ENCODE assay signal across 8 mouse cellular contexts in the genomic region with DNA sequence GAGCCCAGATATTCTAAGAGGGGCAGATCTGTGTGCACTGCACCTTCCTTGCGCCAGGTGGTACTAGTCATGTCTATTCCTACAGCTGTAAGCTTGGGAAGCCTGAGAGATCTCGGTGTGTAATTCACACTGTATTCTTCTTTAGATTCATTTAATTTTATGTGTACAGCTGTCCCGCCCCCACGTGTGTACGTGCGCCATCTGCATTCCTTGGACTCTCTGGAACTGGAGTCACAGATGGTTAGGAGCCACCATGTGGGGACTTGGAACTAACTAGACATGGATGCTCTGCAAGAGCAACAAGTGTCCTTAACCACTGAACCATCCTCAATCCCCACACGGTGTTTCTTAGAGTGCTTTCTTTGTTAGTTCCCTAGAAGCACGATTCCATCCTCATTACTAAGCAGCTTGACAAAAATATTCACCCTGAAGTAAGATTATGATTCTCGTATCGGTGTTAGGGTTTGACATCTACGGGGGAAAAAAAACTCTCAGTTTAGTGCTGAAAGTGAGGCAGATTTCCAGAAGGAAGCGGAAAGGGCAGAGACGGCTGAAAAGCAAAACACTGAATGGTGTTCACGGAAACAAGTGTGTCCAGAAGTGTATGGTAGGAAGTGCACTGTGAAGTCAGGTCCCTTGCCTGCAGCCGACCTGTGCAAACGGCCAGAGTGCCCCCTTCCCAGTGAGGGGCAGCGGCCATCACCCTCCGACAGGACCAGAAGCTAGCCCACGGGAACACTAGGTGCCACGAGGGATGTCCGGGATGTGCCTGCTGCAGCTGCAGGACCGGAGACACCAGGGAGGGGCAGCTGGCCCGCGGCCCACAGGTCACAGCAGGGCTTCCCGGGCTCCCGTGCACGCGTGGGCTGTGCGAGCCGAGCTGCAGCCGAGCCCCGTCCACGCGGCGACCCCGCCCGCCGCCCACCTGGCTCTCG. TPM values are rescaled to one million over a fixed set of nuclear protein-coding genes. Genes with fewer than 3 reads are reported as not detected.
DNase-seq lines count a peak whose midpoint lies in the region; ATAC-seq lines count a peak whose summit lies in the region.

No protein-coding gene starts in this region.

- H3K9ac ChIP-seq in kidney, embryonic 15.5 days, result peak overlapping the region; percentile 81
- H3K9ac ChIP-seq in midbrain, embryonic 12.5 days (replicated peaks), result peak overlapping the region; percentile 85

- H3K9me3 ChIP-seq in kidney, embryonic 15.5 days (replicated peaks), result no peaks in the 10 kb centered on the region
- no peaks in the 10 kb centered on the region for H3K9me3 ChIP-seq in midbrain, embryonic 12.5 days

- peak; percentile 71 for ATAC-seq in kidney, embryonic 15.5 days (replicated peaks; ENCODE audit: low FRiP score)
- peak; percentile 74 for ATAC-seq in frontal cortex, adult (ENCODE audit: low TSS enrichment)
- peak; percentile 33 for ATAC-seq in inflammation-experienced regulatory T-cells, adult 6 months
- no peak; the same call in 1 of the 2 replicates for ATAC-seq in midbrain, embryonic 12.5 days (ENCODE audit: low FRiP score, low read depth)

- 0 out of 2 replicates have a peak, but pooled peaks cover 7% of the 10 kb centered on the region for H3K27me3 ChIP-seq in kidney, embryonic 15.5 days
- no peaks in the 10 kb centered on the region for H3K27me3 ChIP-seq in midbrain, embryonic 12.5 days

- DNase-seq in kidney, adult 11 months, result no peak
- peak; percentile 65 for DNase-seq in cerebellum, adult 11 months
- DNase-seq in left cerebral cortex, postnatal 4 days, result peak; percentile 54
- peak; percentile 67 for DNase-seq in testis, postnatal 10 days (ENCODE audit: low spot score)

- H3K4me2 ChIP-seq in kidney, embryonic 15.5 days, result peak overlapping the region; percentile 98
- H3K4me2 ChIP-seq in midbrain, embryonic 12.5 days (replicated peaks), result peak overlapping the region; percentile 97

- no peaks in the 10 kb centered on the region for H3K36me3 ChIP-seq in kidney, embryonic 15.5 days
- H3K36me3 ChIP-seq in midbrain, embryonic 12.5 days, result no peaks in the 10 kb centered on the region

- WGBS in kidney, embryonic 15.5 days, result 10% methylated on average over 39 of the region's 39 CpGs
- WGBS in midbrain, embryonic 12.5 days, result 13% methylated on average over 39 of the region's 39 CpGs

- H3K4me1 ChIP-seq in kidney, embryonic 15.5 days, result peaks cover 12% of the 10 kb centered on the region
- H3K4me1 ChIP-seq in midbrain, embryonic 12.5 days, result peaks cover 12% of the 10 kb centered on the region

- H3K27ac ChIP-seq in kidney, embryonic 15.5 days, result peak overlapping the region; percentile 70
- no peak overlapping the region for H3K27ac ChIP-seq in midbrain, embryonic 12.5 days (replicated peaks)

- intact Hi-C loops in left cerebral cortex, postnatal 4 days (cut with DNase I), result no loop called here

- peak overlapping the region; percentile 96 for H3K4me3 ChIP-seq in kidney, embryonic 15.5 days (replicated peaks)
- peak overlapping the region; percentile 79 for H3K4me3 ChIP-seq in midbrain, embryonic 12.5 days

RNA-seq across cellular contexts. Expression of a gene that starts 24.0 kb away (rescaled TPM):
- polyA plus RNA-seq in kidney, embryonic 15.5 days (2015; fragmentation: Nextera tagmentation; extraction: Ambion mirVana), result 10.6 and 10.9 TPM in 2 replicates
- 1 to 10 TPM; 4.3 to 9.7 (median 9.1) TPM for polyA plus RNA-seq in inflammation-experienced regulatory T-cells, adult 6 months (2017; shearing (Covaris generic))
- 10 to 100 TPM; 11.7 to 11.8 TPM for total RNA-seq in left cerebral cortex, postnatal 4 days (2021)
- 12.6 and 13.3 TPM in 2 replicates for polyA plus RNA-seq in midbrain, embryonic 12.5 days (2016; fragmentation: Nextera tagmentation; extraction: Ambion mirVana)

RNA-seq across cellular contexts. Expression of a gene that starts 38.8 kb away (rescaled TPM):
- 14.6 and 15.1 TPM in 2 replicates for polyA plus RNA-seq in kidney, embryonic 15.5 days (2015; fragmentation: Nextera tagmentation; extraction: Ambion mirVana)
- polyA plus RNA-seq in inflammation-experienced regulatory T-cells, adult 6 months (2017; shearing (Covaris generic)), result under 1 TPM; 0.39 to 0.81 (median 0.77) TPM
- total RNA-seq in left cerebral cortex, postnatal 4 days (2021), result under 1 TPM; 0.32 to 0.60 TPM
- 3.4 and 3.9 TPM in 2 replicates for polyA plus RNA-seq in midbrain, embryonic 12.5 days (2016; fragmentation: Nextera tagmentation; extraction: Ambion mirVana)
